Mouse (Mus musculus) hindlimb bud, embryonic 11.5 days (tissue): ENCODE data around the gene Poln.
A peak's percentile ranks its signal among the peaks of the same experiment; 100 is the strongest.

Source experiments
- DNase-seq: peaks from one replicate; pipeline ENCODE4 v3.0.0-alpha.2; 2012; ENCODE audit warnings: low read depth, low spot score; ENCODE audit errors: extremely low spot score

The Poln gene

DNA sequence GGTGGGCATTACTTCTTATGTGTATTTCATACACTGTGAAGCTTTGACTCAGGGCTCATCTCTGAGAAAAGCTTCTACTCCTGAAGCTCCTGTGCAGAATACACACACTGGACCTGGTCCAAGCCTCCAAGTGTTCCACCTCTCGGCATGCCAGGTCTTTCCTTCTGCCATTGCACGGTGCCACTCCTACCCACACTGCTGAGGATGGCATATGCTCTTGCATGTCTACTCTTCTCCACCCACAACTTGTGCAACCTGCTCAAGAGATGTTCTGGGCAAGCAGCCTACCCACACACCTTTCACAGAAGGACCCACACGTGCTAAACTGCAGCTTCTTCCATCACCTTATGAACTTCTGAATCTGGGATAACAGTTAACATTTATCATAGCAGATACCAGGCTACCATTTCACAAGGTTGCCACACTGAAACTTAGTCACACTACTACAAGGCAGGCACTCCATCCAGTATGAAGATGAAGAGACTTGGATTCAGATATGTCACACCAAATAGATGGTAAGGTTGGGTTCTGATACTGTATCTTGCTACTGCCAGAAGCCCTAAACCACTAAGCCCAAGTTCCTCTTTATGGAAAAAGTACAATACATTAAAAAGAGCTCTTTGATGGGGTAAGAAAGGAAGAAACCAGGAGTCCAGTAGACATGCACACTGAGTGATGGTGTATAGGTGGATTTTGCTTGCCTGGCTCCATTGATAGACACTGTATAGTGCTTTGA, 50.0 kb downstream of the Poln start:
- no peak for DNase-seq

DNA sequence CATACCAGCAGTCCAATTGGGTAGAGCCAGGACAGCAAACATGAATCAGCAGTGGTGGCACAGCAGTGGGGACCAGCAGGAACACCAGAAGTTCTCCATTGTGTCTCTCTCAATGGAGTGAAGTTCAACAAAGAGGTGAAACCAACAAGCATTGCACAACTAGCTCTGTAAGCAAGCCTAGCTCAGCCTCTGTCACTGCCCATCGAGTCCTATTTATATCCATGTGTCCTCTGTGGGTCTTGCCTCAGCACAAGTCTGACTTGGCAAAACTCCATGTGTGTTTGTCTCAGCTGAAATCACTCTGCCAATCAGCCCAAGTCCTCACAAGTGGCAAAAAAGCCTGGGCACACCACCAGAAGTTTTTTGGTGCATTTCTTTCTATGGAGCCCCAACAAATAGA, 63.6 kb downstream of the Poln start:
- no peak for DNase-seq

DNA sequence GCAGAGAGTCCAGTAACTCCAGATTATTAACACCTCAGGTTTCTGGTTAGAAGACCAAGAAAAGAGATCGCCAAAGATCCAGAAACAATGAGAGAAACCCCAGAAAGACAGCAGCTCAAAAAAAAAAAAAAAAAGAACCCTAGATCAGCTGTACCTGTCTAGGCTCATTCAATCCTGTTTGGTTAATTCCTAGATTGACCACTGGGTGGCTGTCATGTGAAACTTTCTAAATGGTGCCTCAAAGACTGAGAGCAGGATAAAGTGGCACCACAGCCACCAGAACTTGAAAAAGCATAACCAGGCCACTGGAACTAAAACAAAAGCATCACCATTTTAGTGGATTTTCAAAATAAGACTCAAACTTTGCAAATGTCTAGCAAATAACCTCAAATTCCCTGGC, 71.9 kb downstream of the Poln start:
- peak; percentile 50 for DNase-seq

DNA sequence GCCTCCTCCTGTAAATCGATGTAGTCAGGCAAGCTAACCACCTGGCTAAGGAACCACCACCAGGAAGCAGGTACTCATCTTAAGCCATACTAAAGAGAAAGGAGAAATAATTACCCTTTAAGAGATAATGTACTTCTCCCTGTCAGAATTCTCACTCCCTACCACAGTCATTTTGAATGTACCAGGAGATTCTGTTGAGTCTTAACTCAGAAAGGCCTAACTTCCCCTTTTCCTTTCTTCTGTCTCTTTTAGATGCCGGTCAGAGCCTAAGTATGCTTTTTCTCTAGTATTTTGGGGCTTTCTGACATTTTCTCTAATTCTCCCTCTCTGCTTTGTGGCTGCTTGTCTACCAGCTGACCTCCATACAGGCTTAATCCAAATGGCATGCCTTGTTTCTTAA, 76.2 kb downstream of the Poln start:
- no peak for DNase-seq

DNA sequence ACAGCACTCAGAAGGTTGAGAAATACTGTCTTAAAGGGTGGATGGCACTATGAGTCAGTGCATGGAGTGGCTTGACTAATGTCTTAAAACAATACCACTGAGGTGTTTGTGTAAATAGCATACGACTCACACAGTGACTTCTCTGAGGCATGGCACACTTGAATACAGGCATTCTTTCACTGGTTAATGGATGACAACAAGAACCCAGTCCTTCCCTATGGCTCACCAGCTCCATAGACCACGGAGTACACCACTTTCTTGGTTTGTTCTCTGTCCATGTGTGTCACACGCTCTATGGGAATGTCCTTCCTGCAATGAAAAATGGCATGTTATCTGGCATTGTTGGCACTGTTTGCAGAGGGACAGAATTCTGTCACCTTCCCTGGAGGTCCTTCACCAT, 136.7 kb downstream of the Poln start:
- no peak for DNase-seq

DNA sequence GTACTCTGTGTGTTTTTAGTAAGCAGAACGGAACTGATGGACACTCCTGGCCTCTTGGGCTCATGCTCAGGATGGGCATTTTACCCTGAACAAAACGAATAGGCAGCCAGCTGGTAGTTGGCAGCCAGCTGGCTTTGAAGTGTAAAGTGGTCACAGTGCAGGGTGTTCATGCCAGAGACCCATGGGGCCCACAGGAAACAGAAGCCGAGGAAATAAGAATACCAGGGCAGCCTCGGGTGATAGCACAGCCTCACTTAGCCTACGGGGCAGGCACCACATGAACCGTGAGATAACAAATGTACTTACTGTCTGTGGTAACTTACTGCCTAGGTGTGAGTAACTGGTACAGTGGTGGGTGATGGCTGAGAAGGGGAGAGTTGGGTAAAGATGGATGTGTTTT, 138.2 kb downstream of the Poln start:
- DNase-seq: no peak

DNA sequence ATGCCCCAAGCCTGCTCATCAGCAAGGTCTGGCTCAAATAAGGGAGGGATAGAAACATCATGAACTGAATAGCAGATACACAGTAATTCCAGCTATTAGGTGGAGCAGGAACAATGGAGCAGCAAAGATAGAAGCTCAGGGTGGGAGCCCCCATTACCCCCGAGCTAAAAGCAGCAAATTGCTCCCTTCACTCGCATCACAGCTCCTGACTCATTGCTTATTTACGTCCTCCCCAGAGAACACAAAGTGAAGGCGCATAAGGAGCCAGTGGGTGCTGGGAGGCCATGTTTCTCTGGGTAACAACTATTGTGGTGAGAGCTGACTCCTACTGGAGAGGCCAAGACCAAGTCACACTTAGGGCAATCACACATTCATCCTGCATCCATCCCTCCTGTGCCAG, 139.1 kb downstream of the Poln start:
- DNase-seq: no peak

DNA sequence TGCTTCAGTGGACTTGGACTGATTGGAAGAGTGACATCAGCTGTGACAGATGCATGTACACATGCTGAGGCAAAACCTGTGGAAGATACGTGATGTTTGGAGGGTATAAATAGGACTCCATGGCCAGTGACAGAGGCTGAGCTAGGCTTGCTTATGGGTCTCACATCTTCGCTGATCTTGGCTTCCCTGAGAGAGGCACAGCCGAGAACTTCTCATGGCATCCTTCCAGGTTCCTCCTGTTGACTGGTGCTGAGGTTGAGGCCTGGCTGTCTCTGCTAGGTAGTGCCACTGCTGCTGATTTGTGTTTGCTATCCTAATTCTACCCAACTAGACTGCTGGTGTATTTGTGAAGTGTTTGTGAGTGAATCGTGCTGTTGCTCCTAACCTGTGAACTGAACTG, 150.3 kb downstream of the Poln start:
- no peak for DNase-seq

DNA sequence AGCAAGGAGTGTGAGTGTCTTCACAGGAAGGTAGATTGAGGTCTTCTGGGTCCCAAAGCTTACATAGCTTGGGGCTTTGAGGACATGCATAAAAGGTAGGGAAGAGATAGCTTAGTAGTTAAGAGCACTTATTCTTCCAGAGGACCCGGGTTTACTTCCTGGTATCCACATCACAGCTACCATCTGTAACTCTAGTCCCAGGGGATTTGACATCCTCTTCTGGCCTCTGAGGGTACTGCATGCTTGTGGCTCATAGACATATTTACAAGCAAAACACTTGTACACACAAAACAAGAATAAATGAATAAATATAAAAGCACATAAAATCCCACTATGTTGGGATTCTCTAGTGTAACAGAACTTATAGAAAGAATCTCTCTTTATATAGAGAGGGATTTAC, 154.6 kb downstream of the Poln start:
- no peak for DNase-seq

DNA sequence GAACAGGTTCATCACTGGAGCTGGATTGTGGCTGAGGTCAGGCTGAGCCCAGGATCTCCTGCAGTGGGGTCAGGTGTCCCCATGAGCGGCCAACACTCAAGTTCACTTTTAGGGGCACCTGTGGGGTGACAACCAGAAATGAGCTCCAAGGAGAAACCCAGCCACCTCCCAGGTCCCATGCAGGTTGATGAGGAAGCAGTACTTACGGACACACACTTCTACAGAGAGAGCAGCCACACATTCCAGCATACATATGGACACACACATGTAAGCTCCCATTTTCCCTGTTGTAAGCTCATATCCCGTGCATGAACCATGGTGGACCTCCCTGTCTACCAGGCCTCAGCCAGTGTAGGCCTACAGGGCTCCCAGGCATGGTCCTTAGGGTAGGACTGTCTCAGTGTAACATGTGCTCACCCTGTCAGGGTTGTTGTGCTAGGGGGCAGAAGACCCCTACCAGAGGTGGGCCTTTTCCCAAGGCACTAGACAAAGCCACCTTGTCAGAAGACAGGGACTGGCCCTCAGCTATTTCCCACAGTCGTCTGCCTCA, 161.8 kb downstream of the Poln start:
- no peak for DNase-seq

DNA sequence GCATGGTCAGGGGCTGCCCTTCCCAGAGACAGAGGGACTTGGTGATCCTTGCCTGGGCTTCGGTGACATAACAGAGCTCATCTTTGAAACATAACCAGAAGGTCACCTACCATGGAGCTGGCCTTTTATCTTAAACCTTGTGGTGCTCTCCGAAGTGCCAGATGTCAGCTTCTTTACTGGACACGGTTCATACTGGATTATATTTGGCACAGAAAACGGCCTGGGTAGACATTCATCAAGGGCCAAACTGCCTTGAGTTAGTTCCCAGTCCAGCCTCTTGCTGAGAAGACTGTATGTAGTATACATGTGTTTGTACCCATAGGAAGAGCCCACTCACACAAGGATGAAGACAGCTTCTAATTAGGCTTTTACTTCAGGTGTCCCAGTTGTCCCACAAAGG, 162.4 kb downstream of the Poln start:
- no peak for DNase-seq

DNA sequence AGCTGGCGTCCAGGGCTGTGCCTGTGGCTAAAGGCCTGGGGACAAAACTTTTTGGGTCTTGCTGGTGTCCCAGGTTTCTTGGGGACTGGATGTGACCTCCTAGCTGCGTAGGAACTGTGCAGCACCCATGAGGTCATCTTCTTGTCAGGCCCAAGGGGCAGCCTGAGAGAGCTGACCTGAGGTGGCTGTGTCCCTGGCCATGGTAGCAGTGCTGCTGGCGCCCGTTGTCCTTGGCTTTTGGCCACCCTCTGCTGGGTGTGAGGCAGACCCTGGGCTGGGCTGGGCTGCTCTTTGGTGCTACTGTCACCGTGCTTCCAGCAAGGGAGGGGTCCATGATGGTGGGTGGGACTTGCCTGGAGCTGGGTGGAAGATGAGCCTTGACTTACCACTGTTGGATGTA, 164.6 kb downstream of the Poln start:
- DNase-seq: no peak

DNA sequence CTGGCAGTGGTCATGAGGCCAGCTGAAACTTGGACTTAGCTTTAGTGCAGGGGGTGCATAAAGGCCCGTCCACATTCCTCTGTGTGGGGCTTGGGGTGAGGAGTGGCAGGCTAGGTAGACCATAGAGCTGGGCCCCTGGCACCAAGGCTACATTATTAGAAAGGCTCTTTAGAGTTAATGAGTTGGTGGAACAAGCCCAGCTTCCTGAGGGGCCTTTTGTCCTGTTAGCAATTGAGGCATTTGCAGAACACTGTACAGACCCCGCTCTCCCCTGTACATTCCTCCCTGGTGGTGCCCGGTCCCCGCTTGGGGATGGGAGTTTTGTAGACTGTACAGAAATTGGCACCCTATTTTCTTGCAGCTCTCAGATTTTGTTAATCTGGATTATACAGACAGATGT, 166.6 kb downstream of the Poln start:
- DNase-seq: no peak

DNA sequence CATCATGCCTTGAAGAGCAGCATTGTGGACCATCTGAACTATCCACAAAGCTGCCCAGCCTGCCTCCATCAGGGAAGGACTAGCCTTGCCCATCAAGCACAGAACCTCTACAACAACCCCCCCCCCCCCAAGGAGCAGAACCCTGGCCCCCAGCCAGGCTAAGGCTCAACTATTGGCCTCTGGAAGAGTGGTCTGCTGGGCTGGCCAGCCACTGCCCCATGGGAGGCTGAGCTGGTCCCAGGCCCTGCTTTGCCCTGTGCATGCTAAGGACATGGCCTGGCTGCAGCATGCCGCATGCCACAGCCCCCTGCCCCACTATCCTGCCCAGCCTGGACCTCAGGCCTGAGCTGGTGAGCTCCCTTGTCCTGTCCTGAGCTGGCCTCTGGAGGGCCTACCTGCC, 167.8 kb downstream of the Poln start:
- DNase-seq: no peak

DNA sequence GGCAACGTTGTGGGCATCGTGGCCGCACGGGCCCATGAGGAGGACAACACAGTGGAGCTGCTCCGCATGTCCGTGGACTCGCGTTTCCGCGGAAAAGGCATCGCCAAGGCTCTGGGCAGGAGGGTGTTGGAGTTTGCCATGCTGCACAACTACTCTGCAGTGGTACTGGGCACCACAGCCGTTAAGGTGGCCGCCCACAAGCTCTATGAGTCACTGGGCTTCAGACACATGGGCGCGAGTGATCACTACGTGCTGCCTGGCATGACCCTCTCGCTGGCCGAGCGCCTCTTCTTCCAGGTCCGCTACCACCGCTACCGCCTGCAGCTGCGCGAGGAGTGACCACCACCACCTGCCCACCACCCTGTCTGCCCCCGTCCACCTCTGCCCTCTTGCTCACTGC, 168.4 kb downstream of the Poln start:
- no peak for DNase-seq

DNA sequence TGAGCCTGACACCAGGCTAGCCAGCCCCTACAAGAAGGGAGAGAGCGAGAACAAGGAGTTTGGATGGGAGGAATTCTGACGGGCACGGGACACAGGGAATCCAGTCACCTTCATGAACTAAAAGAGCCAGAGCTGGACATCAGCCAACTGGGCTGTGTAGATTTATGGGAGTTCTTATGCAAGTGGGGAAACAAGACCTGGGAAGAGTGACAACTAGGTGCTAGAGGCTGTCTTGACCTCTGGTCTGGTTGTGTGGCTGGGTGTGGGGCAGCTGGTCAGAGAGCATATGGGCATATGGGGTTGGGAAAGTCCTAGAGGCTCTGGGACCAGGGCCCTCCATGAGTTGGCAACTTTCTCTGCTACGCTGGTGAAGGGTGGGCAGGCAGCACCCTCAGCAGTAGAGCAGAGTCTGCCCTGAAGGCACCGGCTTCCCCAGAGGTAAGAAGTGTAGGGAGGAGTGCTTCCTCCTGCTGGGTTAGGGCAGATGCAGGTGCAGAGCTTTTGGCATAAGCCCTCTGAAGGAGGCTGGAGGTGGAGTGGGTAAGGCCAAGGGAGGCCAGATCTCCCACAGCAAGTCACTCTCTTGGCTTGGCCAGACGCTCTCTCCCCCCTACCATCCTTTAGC, 169.7 kb downstream of the Poln start:
- DNase-seq: no peak

DNA sequence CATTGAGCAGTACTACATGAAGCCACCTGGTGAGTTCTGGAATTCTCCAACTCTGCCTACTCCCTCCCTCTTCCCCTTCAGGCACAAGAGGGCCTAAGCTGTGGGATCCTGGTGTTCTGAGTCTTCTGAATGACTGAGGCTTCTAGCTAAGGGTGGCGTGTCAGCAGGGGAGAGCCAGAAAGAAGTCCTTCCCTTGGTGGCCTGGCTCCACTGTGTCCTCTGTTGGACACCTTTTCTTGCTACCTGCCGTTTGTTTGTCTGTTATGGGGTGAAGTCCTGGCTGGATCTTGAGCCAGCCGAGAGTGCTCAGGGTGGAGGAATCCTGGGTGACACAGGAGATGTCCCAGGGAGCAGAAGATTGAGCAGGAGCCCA, 170.8 kb downstream of the Poln start:
- DNase-seq: no peak

DNA sequence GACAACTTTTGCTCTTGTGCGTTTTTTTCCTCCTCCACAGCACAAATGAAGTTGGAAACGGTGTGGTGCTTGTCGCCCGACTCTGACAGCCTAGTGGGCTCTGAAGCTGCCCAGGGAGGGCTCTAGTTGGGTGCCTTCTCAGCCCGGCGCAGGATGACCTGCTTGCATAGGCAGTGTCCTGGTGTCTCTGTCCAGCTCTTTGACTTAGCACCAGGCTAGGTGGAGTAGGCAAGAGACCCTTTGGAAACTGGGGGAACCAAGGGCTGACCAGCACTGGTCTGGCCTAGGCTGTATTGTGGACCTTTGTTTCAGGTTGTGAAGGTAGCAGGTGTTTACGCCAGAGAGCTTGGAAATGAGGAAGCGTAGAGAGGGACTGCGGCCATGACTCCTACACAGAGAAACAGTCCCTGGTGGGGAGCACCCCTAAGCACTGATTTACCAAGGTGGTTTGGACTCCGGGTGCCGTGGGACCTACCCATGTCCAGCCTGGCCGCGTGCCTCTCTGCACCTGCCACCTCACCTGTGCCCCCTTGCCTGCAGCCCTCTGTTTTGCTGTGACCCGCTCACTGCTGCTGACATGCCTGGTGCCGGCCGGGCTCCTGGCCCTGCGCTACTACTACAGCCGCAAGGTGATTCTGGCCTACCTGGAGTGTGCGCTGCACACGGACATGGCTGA, 171.3 kb downstream of the Poln start:
- DNase-seq: no peak

DNA sequence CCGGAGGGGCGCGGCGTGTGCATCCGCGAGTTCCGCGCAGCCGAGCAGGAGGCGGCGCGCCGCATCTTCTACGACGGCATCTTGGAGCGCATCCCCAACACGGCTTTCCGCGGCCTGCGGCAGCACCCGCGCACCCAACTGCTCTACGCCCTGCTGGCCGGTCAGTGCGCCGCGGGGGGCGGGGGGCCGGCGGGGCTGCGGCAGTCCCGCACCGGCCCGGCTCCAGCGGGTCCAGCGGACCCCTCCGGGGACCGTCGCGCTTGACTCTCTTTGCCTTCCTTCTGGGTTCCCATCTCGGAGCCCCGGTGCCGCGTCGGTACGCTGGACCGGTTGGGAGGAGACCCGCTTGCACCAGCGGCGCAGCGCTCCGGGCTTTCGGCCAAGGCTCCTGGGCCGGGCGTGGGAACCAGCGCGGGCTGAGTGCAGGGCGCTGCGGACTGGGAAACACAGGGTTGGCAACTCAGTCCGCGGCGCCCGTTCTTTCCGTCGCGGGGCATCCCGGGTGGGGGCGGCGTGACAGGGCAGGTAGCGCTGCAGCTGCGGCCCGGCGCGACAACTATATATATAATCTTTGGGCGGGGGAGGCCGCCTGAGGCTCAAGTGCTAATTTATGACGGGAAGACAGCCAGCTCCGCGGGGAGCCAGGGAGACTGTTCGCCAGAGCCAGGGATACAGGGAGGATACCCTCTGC, 172.1 kb downstream of the Poln start:
- no peak for DNase-seq

DNA sequence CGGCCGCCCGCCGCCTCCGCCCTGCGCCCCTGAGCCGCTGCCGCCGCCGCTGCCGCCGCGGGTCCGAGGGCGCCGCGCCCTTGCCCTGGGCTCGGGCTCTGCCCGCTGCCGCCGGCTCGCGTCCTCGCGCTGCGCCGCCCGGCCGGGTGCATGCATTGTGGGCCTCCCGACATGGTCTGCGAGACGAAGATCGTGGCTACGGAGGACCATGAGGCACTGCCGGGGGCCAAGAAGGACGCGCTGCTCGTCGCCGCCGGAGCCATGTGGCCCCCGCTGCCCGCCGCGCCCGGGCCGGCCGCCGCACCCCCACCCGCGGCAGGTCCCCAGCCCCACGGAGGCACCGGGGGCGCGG, 172.6 kb downstream of the Poln start:
- DNase-seq: no peak

DNA sequence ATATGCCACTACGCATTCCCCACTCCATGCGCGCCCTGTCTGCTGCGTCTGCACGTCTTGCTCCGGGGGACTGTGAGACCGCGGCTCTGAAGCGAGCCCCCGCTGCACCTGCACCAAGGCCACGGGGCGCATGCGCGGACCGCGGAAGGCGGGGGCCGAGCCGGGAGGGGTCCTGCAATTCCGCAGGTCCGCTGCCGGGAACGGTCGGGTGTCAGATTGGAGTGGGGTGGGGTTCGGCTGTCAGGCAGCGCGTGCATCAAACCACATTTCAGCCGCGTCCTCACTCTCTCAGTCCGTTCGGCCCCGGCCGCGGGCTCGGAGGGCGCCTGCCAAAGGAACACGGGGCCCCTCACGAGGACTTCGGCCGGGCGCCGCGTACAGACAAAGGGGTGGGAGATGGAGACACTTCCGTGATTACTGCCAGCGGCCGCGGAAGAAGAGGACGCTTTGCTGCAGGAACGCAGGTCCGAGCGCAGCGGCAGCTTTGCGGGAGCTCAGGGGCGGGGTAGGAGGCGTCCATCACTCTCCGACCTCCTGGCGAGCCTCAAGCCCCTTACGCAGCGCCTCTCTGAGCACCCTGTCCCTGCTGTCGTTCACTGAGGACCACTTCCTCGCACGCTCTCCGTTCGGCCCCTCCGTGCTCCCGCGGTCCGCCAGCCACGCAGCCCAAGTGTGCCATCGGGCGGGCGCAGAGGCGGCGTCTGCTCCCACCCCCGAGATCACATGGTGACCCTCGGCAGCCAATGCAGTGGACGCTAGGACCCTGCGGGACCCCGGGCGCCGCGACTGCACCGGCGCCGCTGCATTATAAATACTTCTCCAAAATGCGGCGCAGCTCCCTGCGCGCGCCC, 173.2 kb downstream of the Poln start, which contains the start of gene Nat8l:
TSS of gene Nat8l (plus strand) at position 142 of the 851 bp plus-strand sequence.
- no peak for DNase-seq
